Mouse (Mus musculus) cerebellum, adult 2 months (tissue): ENCODE data around the gene Hfe2.

Experiments used
- CTCF ChIP-seq: fragments of 200-500 bp; IDR thresholded peaks from 2 replicates; pipeline ENCODE4 v1.5.1; 2011; ENCODE audit warnings: low read depth, mild to moderate bottlenecking, control low read depth, low read length, moderate library complexity, borderline replicate concordance; ENCODE audit not compliant: insufficient read depth
- POLR2A ChIP-seq: fragments of 200-500 bp; IDR thresholded peaks from 2 replicates; pipeline ENCODE4 v1.6.1; 2011; ENCODE audit warnings: low read length, control low read depth, borderline replicate concordance; ENCODE audit not compliant: insufficient read depth

- TF ChIP-seq POLR2A (no peak), CTCF (no peak)
These were observed 33.2 kb downstream of the Hfe2 start for GRCm38 (mm10) chr3:96558159-96558558.
